Mouse (Mus musculus) left cerebral cortex, adult 9 months (tissue): ENCODE data around the gene Fibp.

Source experiments
- DNase-seq, 2 experiments: peaks; one replicate each; pipeline ENCODE4 v3.0.0; 2022; ENCODE audit warnings: low spot score in 2 of 2

The Fibp gene

DNA sequence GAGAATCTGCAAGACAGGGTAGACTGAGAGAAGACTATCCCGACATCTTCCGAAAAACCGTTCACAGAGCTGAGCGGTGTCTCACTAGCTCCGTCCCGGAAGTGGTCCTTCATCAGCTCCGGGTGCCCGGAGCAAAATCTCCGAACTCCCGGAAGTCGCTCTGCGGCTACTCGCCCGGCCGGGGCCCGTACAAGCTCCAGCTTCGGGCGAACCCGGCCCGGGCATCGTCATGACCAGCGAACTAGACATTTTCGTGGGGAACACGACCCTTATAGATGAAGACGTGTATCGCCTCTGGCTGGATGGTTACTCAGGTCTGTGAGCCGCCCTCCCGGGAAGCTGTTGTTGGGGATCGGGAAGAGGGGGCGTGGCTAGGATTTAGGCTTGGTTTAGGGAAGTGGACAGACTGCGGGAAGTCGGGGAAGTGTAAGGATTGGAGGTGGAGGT lies at the start of gene Fibp:
Gene Fibp, plus strand, starts transcription at position 151 of the 447 bp plus-strand sequence.
- DNase-seq, result peak in 1 of 2 experiments; percentile 87

DNA sequence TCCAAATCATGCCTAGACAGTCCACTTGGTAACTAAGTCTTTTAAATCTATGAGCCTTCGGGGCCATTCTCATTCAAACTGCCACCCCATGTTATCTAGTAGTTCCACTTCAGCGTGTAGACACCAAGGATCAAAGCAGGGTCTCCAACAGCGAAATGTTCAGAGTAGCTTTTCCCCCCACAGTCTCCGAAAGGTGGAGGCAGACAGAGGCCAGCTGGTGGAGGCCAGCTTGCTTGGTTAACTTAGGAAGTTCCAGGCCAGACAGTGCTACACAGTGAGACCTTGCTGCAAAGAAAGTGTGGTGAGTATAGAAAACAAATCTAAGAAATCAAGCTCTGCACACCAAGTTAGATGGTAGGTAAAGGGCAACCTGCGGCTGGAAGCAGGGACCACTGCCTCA lies 49.8 kb upstream of the Fibp start:
- DNase-seq, result no peak

DNA sequence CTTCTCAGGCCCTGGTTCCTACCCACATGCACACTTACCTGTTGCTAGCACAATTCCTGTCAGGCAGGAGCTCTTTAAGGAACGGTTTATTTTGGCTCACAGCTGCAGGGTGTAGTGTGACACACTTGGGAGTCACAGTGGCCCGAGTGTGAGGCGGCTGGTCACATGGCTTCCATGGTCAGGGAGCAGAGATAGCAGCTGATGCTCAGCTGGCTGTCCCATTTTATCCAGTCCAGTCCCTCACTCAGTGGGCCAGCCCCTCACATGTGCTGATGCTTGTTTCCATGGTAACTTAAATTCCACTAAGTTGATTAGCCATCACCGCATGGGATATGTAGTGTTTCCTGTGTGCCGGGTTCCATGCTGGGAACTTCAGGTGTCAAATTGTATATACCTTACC lies 48.5 kb upstream of the Fibp start:
- DNase-seq, result no peak

DNA sequence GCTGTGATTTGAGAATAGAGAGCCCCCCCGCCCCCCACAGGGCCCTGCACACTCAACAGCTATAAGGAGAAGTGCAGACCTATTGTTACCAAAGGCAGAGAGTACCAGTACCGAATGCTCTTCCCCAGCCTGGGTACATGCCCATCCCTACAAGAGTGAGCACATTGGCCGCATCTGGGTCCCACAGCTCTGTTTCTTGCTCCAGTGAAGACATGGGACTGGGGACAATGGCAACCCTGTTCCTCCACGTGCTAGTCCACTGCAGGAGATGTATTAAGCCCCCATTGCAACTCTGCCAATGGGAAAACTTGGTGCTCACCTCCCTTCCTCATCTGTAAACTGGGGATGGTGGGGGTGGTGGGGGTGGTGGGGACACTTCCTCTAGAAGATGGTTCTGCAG lies 46.6 kb upstream of the Fibp start:
- no peak for DNase-seq

DNA sequence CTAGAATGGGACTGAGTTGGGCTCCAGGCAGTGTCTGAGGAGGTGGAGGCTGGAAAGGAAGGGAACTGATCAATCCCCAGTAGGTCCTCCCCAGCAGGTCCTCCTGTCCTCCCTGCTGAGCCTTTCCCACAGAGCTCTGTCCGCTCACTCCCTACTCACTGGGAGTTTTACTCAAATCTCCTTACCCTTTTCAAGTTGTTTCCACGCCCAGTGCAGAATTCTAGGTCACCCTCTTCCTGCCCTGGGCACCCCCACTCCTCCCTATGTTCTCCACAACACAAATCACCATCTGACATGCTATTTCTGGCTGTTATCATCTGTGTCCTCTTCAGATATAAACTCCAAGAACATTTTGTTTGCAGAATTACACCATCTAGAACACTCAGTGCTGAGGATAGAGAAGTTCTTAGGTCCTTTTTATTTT lies 45.9 kb upstream of the Fibp start:
- peak in 1 of 2 experiments; percentile 36 for DNase-seq

DNA sequence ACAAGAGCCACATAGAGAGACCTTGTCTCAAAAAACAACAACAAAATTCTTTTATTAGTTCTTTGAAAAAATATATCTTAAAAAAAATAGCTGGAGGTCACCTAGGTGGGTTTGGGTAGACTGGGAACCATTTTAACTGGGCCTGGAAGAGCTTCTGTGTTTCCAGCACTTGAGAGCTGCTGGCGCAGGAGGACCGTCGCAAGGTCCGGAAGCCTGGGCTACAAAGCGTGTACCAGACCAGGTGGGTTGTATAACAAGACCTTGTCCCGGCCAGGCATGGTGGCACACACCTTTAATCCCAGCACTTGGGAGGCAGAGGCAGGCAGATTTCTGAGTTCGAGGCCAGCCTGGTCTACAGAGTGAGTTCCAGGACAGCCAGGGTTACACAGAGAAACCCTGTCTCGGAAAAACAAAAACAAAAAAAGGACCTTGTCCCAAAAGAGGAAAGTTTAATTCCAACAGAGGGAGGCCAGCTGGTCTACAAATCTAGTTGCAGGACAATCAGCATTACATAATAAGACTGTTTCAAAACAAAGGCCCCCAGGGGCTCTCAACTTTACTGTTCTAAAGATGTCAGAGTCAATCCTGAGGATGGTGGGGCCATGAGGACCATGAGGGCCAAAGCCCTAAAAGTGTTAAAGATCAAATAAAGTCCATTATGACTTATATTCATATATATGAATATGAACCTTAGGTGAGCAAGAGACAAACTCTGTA lies 41.5 kb upstream of the Fibp start:
- no peak for DNase-seq

DNA sequence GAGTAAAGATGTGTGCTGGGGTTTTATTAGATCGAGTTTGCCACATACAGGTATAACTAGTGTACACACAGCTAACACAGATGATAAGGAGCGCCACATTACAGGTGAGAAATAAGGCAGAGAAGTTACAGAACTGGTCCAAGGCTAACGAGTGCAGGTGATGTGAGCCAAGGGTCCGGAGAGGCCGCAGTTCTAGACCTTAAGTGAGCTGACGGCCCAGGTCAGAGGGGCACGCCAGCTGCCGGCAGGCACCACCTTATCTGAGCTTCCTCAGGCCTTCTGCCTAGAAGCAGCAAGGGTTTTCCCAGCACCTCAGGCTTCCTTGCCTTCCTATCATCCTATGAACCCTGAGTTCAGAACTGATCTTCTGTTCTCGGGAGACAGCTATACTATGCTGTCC lies 40.8 kb upstream of the Fibp start:
- no peak for DNase-seq

DNA sequence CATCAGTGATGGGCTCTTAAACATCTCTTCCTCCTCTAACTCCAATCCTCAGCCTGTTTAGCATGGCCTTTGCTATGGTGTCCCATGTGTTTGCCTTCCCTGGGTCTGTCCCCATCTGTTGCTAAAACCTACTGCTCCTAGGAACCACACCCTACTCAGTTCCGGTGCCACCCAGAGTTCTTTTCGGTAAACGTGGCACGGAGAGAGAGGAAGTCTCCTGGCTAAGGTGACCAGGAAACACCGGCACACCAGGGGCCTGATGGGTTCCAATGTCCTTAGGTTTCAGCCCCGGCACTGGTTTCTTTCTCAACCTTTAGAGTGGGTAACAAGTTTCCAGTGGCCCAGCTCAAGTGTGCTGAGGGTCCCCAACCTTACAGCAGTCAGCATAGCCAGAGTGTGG lies 39.8 kb upstream of the Fibp start:
- no peak for DNase-seq

DNA sequence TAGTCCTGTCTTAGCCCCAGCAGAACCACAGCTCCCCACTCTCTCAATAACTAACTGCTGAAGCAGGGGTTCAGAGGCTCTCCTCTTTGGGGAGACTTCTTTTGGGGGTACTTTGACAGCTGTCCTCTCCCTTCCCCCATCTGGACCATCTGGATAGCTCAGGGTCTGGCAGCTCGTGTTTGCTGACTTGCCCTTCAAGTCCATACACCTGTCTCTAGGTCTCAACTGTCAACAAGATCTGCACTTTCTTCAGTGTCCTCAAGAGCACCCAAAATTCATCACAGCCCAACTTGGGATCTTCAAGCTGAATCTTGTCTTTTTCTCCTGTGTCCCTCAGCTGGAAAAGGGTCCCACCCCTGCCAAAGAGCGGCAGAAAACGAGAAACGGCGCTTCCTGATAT lies 38.6 kb upstream of the Fibp start:
- DNase-seq, result no peak

DNA sequence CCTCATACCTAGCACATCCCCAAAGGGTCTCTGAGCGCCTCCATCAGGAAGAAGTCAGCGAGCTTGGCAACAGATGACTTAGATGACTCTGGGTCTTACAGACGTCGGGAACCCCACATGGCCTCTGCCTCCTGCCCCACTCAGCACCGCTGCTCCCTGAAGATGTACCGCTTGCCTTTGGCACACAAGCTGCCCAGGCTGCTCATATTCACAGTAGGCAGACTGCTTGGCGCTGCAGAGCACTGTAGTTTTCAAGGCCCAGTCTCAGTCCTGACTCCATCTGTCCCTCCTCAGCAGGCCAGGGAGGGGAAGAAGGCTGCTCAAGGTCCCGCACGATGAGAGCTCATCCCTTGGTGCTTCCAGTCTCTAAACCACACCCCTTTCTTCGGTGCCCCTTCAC lies 38.1 kb upstream of the Fibp start:
- no peak for DNase-seq

DNA sequence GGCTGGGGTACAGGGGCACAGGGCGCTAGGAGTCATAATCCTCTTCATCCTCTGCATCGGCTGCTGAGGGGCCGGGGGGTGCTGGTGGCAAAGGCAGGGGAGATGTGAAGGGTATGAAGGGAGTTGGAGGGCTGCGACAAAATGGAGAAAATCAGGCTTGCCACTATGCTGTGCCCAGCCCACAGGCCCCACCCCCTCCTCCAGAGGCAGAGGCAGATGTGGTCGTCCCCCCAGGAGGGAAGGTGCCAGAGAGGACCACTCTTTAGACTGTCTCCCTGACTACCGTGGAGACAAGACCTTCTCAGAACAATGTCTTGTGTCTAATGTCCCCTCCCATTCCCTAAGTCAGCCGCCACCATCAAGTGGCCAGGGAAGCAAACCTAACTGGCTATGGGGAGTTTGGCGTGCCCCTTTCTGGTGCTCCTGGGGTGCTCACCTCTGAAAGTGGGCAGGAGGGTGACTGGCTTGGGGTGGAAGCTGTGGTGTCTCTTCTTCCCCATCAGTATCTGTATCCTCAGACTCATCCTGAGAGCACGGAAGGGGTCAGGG lies 37.4 kb upstream of the Fibp start:
- no peak for DNase-seq

DNA sequence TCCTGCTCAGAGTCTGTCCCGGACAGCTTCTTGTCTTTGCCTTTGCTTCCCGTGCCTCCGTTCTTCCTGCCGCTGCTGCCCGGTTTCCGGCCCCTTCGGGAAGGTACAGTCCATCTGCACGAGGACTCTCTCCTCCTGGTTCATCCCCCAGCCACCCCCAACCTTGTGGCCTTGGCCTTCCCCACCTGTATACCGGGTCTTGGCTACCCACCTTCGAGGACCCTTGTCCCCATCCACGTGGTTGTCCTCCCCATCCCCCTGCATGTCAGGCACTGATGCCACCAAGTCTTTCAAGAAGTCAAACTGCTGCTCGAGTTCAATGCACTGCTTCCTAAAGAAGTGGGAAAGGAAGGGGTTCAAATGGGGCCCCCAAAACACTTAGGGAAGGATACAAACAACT lies 36.9 kb upstream of the Fibp start:
- DNase-seq, result no peak

DNA sequence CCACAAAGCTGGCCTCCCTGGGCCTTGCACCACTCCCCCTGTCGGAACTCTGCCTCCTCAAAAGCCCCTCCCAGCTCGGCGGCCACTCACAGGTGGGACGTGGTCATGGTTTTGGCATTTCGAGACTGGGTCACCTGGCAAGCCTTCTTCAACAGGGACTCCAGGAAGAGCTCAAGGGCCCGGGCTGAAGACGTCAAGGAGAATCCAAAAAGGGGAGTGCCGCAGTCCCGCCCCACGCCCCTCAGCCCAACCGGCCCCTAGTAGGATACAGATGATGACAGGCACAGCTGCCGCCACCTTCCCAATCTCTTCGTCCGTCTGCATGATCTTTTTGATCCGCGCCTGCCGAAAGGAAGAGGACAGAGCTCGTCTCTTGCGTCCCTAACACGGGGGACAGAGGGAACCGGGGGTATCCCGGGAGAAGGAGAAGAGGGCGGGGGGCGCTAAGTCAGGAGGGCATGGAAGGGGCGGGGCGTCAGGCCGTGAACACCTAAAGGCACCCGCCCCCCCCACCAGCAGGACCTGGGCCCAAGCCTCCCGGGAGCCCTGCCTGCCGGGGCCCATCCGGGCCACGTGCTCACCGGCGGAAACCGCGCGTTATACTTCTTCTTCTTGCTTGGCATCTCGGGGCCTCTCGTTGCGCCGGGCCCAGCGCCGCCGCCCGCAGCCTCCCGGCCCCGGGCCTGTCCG lies 36.2 kb upstream of the Fibp start:
- DNase-seq, result peak in 1 of 2 experiments; percentile 62

DNA sequence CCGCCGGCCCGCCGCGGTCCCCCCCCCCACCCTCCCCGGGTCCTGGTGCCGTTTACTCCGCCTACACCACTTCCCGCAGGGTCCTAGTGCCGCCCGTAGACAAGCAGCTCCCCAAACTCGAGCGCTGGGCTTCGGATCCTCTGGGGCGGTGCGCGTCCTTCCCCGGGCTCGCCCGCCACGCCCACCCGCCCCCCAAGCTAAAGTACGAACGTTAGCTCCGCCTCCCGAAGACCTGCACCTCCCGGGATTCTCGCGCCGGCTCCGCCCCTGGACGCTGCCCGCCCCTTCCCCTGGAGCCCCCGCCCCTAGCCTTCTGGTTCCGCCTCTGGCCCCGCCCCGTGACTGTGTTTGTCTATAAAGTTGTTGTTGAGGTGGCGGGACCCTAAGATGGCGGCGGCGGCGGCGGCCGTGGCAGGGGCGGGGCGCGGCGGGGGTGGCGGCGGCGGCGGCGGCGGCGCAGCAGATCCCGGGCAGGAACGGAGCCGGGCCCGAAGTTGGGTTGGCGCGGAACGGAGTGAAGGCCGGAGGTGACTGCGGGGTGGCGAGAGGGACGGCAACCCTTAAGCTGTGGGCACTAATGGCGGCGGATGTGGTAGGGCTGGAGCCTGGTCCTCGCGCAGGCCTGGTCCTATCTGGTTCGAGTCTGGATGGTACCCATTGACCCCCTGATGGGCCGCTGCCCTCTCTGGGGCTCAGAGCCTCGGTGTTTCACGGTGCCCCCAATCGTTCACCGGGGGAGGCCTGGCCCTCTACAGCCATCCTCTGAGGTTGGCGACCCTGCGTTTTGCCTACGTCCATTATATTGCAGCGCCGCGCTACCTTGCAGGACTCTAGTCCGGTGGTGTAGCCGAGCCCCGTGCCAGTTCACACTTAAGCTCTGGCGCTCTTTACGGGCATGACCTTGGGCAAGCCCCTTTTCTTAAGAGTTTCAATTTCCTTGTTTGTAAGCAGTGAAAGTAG lies 35.4 kb upstream of the Fibp start, which contains the start of the genes Drap1 and AI837181:
Gene Drap1, minus strand, starts transcription at position 198 of the 960 bp plus-strand sequence.
Gene AI837181, plus strand, starts transcription at position 363 of the 960 bp plus-strand sequence.
- DNase-seq, result peak; percentile 82 to 89

DNA sequence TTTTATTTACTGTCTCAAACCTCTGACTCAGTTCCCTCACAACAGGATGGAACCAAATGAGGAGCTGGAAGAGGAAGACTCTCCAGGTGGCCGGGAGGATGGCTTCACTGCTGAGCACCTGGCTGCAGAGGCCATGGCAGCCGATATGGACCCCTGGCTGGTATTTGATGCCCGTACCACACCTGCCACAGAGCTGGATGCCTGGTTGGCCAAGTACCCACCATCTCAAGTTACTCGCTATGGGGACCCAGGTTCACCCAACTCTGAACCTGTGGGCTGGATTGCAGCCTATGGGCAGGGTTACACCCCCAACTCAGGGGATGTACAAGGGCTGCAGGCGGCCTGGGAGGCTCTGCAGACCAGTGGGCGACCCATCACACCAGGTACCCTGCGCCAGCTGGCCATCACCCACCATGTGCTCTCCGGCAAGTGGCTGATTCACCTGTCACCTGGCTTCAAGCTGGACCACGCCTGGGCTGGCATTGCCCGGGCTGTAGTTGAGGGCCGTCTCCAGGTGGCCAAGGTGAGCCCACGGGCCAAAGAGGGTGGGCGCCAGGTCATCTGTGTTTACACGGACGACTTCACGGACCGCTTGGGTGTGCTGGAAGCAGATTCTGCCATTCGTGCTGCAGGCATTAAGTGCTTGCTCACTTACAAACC lies 34.4 kb upstream of the Fibp start:
- DNase-seq, result no peak

DNA sequence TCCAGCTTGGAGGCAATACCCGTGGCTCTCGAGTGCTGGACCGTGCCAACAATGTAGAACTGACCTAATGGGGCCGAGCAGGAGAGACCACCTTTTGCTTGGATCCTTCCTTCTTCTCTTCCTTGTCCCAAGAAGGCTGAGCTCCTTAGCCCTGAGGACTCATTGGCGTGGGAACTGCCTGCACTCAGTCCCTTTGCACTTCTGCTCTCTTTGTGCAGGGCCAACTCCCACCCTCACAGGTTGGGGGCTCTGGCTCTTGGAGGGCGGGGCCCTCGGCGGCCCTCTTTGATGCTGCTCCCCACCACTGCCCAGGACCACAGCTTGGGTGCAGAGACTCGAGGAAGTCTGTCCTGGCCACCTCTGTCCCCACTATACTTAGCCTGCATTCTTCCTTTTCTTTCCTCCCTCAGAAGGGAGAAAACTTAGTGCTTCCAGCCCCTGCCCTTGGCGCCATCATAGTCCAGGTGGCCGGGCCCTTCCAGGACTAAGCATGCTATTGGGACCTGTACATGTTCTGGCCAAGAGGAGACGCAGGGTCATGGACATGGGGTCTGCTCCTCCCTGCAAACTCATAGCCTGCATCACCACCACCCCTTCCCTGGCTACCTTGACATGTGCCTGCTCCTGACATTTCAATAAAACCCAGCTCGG lies 33.6 kb upstream of the Fibp start:
- DNase-seq, result no peak

DNA sequence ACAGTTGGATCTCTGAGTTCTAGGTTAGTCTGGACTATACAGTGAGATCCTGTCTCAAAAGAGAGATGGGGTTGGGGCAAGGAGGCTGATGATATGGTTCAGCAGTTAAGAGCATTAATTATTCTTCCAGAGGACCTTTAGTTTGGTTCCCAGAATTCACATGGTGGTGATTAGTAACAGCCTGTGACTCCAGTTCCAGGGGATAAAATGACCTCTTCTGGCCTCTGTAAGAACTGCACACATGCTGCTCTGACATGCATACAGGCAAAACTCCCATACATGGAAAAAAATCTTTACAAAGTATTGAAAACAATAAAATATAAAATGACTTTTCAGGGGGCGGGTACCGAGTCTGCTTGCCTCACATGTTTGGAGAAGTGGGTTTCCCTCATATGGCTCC lies 32.3 kb upstream of the Fibp start:
- DNase-seq, result no peak

DNA sequence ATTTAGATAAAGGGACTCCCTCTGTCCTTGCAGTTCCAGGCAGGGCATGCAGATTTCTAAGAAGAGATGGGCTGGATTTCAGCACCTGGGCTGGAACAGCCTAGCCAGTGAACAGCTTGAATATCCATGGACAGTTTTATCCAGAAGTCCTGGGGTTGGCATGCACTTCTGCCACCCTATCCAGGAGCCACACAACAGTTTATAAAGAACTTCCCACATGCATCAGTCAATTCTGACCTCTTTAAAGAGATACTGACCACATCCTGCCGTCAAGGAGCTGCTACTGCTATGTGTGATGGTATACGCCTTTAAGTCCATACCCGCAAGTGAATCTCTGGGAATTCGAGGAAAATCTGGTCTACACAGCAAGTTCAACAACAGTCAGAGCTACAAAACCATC lies 31.2 kb upstream of the Fibp start:
- no peak for DNase-seq

DNA sequence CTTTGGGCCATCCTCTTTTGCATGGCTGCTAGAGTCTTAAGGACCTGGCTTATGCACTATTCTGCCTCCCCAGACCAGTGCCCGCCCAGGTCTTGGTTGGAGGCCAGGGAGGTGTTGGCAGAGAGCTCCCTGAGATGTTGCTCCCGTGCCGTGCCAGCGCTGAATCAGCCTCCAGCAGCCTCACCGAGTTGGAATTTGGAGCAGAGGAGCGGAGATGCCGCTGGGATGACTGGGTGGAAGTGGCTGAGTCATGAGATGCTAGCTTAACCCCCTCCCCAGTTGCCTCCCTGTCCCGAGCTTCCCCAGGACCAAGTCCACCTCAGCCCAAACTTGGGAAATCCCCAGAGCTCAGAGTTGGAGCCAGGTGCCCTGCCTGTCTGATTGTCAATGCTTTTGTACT lies 30.6 kb upstream of the Fibp start:
- no peak for DNase-seq

DNA sequence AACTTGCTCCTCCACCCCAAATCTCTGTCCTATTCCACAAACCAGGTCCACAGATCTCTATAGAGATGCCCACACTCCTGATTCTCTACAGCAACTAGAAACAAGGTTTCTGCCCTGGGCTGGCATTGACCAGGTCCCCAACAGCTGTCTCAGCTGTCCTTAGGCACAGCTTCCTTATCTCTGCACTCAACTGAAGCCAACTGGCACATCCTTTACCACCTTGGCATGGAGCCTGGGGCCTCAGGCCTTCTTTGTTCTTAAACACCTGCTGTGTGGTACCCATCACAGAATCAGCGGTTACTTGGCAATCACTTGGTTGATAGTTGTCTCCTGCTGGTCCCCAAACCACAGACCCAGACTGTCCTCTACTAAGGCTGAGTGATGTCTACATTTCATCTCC lies 30.0 kb upstream of the Fibp start:
- no peak for DNase-seq
